In the genomic region with DNA sequence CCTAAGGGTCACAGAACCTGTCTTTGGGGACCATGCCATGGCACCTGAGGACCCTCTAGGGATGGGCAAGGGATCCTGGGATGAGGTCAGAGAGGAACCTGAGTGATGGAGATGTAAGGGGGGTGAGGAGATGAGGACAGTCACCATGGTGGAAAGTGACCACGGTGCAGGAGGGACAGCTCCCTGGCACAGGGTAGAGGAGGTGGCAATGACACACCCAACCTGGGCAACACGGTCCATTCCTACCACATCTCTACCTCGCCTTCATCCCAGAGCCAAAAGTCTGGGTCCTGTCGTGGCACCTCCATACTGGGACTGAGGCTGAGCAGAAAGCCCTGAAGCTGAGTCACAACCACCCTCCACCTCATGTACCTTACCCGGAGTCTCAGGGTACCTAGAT, we compare ENCODE assay signal across 30 mouse cellular contexts. TPM values are rescaled to one million over a fixed set of nuclear protein-coding genes. Genes with fewer than 3 reads are reported as not detected.
DNase-seq lines count a peak whose midpoint lies in the region; ATAC-seq and TF ChIP-seq lines count a peak whose summit lies in the region.
"Had no signal": no experiment of that assay in that cellular context is flagged by ENCODE, and none has a peak within 500 bp of the region (broad histone marks: within the 10 kb centered on the region; RNA-seq: fewer than 3 reads in every experiment).

No protein-coding gene starts in this region.

- no peak for ATAC-seq in heart, embryonic 12.5 days (ENCODE audit: insufficient number of reproducible peaks, low FRiP score)
- no peak for ATAC-seq in heart, embryonic 14.5 days (ENCODE audit: insufficient number of reproducible peaks, insufficient read depth, low FRiP score, low read depth)
- ATAC-seq in heart, embryonic 16.5 days (replicated peaks; ENCODE audit: extremely low read depth, insufficient read depth, low FRiP score): no peak
- ATAC-seq: activated CD4-positive, CD25-positive, alpha-beta regulatory T cell, adult 4 months; forebrain, embryonic 16.5 days; hindbrain, embryonic 16.5 days; liver, embryonic 12.5 days had no signal

- H3K4me1 ChIP-seq in heart, embryonic 12.5 days (replicated peaks): peaks cover 55% of the 10 kb centered on the region
- H3K4me1 ChIP-seq in heart, embryonic 14.5 days (ENCODE audit: control insufficient read depth in 2 of 2, insufficient read depth in 2 of 2, low read length in 2 of 2): peaks cover 37 to 52% of the 10 kb centered on the region in 2 experiments
- H3K4me1 ChIP-seq in heart, embryonic 16.5 days (ENCODE audit: control insufficient read depth, insufficient read depth, low read length): peaks cover 38% of the 10 kb centered on the region
- H3K4me1 ChIP-seq in small intestine, adult 2 months (ENCODE audit: control insufficient read depth, insufficient read depth, insufficient read length, low read length): peaks cover 13% of the 10 kb centered on the region

- TF ChIP-seq POLR2A in small intestine, adult 2 months (IDR thresholded peaks at IDR 0.05; ENCODE audit: low read depth, low read length): no peak

- intact Hi-C loops in heart, postnatal 14 days (cut with DNase I): no loop called here

- peak overlapping the region; percentile 57 for H3K4me3 ChIP-seq in heart, embryonic 12.5 days
- H3K4me3 ChIP-seq in heart, embryonic 14.5 days (ENCODE audit: control insufficient read depth in 1 of 2, insufficient read depth in 1 of 2, low read depth in 1 of 2, low read length in 2 of 2): peak overlapping the region; percentile 62 to 66
- peak overlapping the region; percentile 83 for H3K4me3 ChIP-seq in heart, embryonic 16.5 days (ENCODE audit: low read length)
- peak overlapping the region; percentile 46 for H3K4me3 ChIP-seq in small intestine, adult 2 months (ENCODE audit: low read depth, low read length)
- H3K4me3 ChIP-seq: embryonic facial prominence, embryonic 15.5 days; forebrain, embryonic 10.5 days; hindbrain, embryonic 10.5 days; limb, embryonic 13.5 days; liver, embryonic 12.5 days; neural tube, embryonic 13.5 days had no signal

- peaks cover 2% of the 10 kb centered on the region; the same call in 1 of the 2 replicates for H3K36me3 ChIP-seq in heart, embryonic 12.5 days
- H3K36me3 ChIP-seq in heart, embryonic 14.5 days (ENCODE audit: control insufficient read depth, insufficient read depth, low read length): peaks cover 28% of the 10 kb centered on the region
- no peaks in the 10 kb centered on the region for H3K36me3 ChIP-seq in heart, embryonic 16.5 days (ENCODE audit: control insufficient read depth, insufficient read depth)
- H3K36me3 ChIP-seq in small intestine, adult 2 months (ENCODE audit: control insufficient read depth, insufficient read depth, low read length): no peaks in the 10 kb centered on the region
- H3K36me3 ChIP-seq: embryonic facial prominence, embryonic 15.5 days; forebrain, embryonic 10.5 days; hindbrain, embryonic 10.5 days; limb, embryonic 13.5 days; liver, embryonic 12.5 days; neural tube, embryonic 13.5 days had no signal

- no peak for DNase-seq in heart, postnatal 14 days
- no peak for DNase-seq in cerebellum, postnatal 36 days
- DNase-seq in frontal cortex, adult 2 months (ENCODE audit: extremely low spot score in 1 of 2, low spot score in 1 of 2): no peak
- no peak for DNase-seq in T-cell, adult 2 months (ENCODE audit: low spot score)
- DNase-seq: adrenal gland, adult 8-10 months; cerebellum, adult 18-20 months; kidney, adult 11 months; kidney, postnatal 4 days; lung, adult 18-20 months; midbrain, embryonic 14.5 days; thymus, postnatal 14 days had no signal

- no peak for TF ChIP-seq CTCF in small intestine, adult 2 months (IDR thresholded peaks at IDR 0.05; ENCODE audit: extremely low read depth, insufficient read length, insufficient replicate concordance, low read depth, low read length)

- 48% methylated on average over 5 of the region's 5 CpGs for WGBS in heart, embryonic 12.5 days
- 42% methylated on average over 5 of the region's 5 CpGs for WGBS in heart, embryonic 14.5 days
- 39% methylated on average over 5 of the region's 5 CpGs for WGBS in heart, embryonic 16.5 days
- WGBS in small intestine, adult 2 months: 76% methylated on average over 5 of the region's 5 CpGs

- H3K27ac ChIP-seq in heart, embryonic 12.5 days (ENCODE audit: poor library complexity, severe bottlenecking): peak overlapping the region; percentile 99
- H3K27ac ChIP-seq in heart, embryonic 14.5 days (replicated peaks in 1 of 2; ENCODE audit: control insufficient read depth in 1 of 2, insufficient read depth in 1 of 2, low read depth in 2 of 2, low read length in 2 of 2): peak overlapping the region; percentile 97 to 99
- peak overlapping the region; percentile 91 for H3K27ac ChIP-seq in heart, embryonic 16.5 days (ENCODE audit: low read length)
- peak overlapping the region; percentile 49 for H3K27ac ChIP-seq in small intestine, adult 2 months (ENCODE audit: insufficient read depth, low read depth, low read length)
- H3K27ac ChIP-seq: embryonic facial prominence, embryonic 15.5 days; forebrain, embryonic 10.5 days; hindbrain, embryonic 10.5 days; limb, embryonic 13.5 days; liver, embryonic 12.5 days; neural tube, embryonic 13.5 days had no signal

- H3K4me2 ChIP-seq in heart, embryonic 12.5 days: peak overlapping the region; percentile 89
- H3K4me2 ChIP-seq in heart, embryonic 14.5 days (ENCODE audit: low read length): peak overlapping the region; percentile 93
- peak overlapping the region; percentile 76 for H3K4me2 ChIP-seq in heart, embryonic 16.5 days (ENCODE audit: low read depth, low read length)
- H3K4me2 ChIP-seq: embryonic facial prominence, embryonic 15.5 days; limb, embryonic 13.5 days; liver, embryonic 12.5 days; neural tube, embryonic 13.5 days had no signal

- peak overlapping the region; percentile 87 for H3K9ac ChIP-seq in heart, embryonic 12.5 days
- H3K9ac ChIP-seq in heart, embryonic 14.5 days (ENCODE audit: low read length): peak overlapping the region; percentile 95
- H3K9ac ChIP-seq in heart, embryonic 16.5 days (ENCODE audit: low read length): peak overlapping the region; percentile 98
- H3K9ac ChIP-seq: embryonic facial prominence, embryonic 15.5 days; limb, embryonic 13.5 days; liver, embryonic 12.5 days; neural tube, embryonic 13.5 days had no signal

- no peaks in the 10 kb centered on the region for H3K9me3 ChIP-seq in heart, embryonic 12.5 days (replicated peaks)
- no peaks in the 10 kb centered on the region for H3K9me3 ChIP-seq in heart, embryonic 14.5 days (ENCODE audit: control insufficient read depth, low read length)
- no peaks in the 10 kb centered on the region for H3K9me3 ChIP-seq in heart, embryonic 16.5 days (replicated peaks; ENCODE audit: control insufficient read depth, low read length)
- H3K9me3 ChIP-seq: embryonic facial prominence, embryonic 15.5 days; forebrain, embryonic 10.5 days; hindbrain, embryonic 10.5 days; limb, embryonic 13.5 days; liver, embryonic 12.5 days; neural tube, embryonic 13.5 days had no signal

- no peaks in the 10 kb centered on the region for H3K27me3 ChIP-seq in heart, embryonic 12.5 days (replicated peaks)
- H3K27me3 ChIP-seq in heart, embryonic 14.5 days (ENCODE audit: control insufficient read depth, insufficient read depth, low read length): no peaks in the 10 kb centered on the region
- no peaks in the 10 kb centered on the region for H3K27me3 ChIP-seq in heart, embryonic 16.5 days (ENCODE audit: control insufficient read depth, insufficient read depth, low read length)
- H3K27me3 ChIP-seq in small intestine, adult 2 months (ENCODE audit: control insufficient read depth, insufficient read depth, low read length): peaks cover 6% of the 10 kb centered on the region; the same call in 1 of the 2 replicates

RNA-seq across cellular contexts. Expression of gene Hspb7, which starts 2.3 kb away (rescaled TPM):
- polyA plus RNA-seq in heart, embryonic 12.5 days (2016; fragmentation: Nextera tagmentation; extraction: Ambion mirVana): 186 and 208 TPM in 2 replicates
- total RNA-seq in heart, postnatal 14 days (2021): 100 to 1,000 TPM; 760 to 902 TPM
- 172 and 266 TPM in 2 replicates for polyA plus RNA-seq in heart, embryonic 14.5 days (2014; fragmentation: Nextera tagmentation; extraction: Ambion mirVana)
- polyA plus RNA-seq in heart, embryonic 16.5 days (2015; fragmentation: Nextera tagmentation; extraction: Ambion mirVana): 224 and 293 TPM in 2 replicates
- 4.7 and 5.8 TPM in 2 replicates for polyA plus RNA-seq in small intestine, adult 2 months (2012; rRNA removed)
- 0.32 and 0.40 TPM in 2 replicates for polyA plus RNA-seq in frontal cortex, adult 2 months (2012; rRNA removed)
- total RNA-seq: megakaryocyte-erythroid progenitor cell, adult 5-6 weeks; MEL had no signal
- polyA plus RNA-seq: activated CD4-positive, CD25-positive, alpha-beta regulatory T cell, adult 4 months; forebrain, embryonic 10.5 days; forebrain, embryonic 16.5 days; hindbrain, embryonic 10.5 days; midbrain, embryonic 14.5 days; neural tube, embryonic 13.5 days had no signal

RNA-seq across cellular contexts. Expression of gene Clcnkb, which starts 7.0 kb away (rescaled TPM):
- polyA plus RNA-seq in heart, embryonic 12.5 days (2016; fragmentation: Nextera tagmentation; extraction: Ambion mirVana): 0.78 and 1.2 TPM in 2 replicates
- 1 to 10 TPM in 1 of 2 experiments, under 1 TPM in 1; 0.83 to 1.5 TPM for total RNA-seq in heart, postnatal 14 days (2021)
- polyA plus RNA-seq in heart, embryonic 14.5 days (2014; fragmentation: Nextera tagmentation; extraction: Ambion mirVana): 0.26 and 1.1 TPM in 2 replicates
- polyA plus RNA-seq in heart, embryonic 16.5 days (2015; fragmentation: Nextera tagmentation; extraction: Ambion mirVana): 0.34 and 0.49 TPM in 2 replicates
- not detected in 2 replicates for polyA plus RNA-seq in small intestine, adult 2 months (2012; rRNA removed)
- polyA plus RNA-seq in frontal cortex, adult 2 months (2012; rRNA removed): 0.50 and 0.69 TPM in 2 replicates
- total RNA-seq: adrenal gland, adult 8-10 months; left cerebral cortex, postnatal 14 days; megakaryocyte-erythroid progenitor cell, adult 5-6 weeks; MEL had no signal
- polyA plus RNA-seq: activated CD4-positive, CD25-positive, alpha-beta regulatory T cell, adult 4 months; C2C12; embryonic facial prominence, embryonic 15.5 days; forebrain, embryonic 10.5 days; forebrain, embryonic 16.5 days; hindbrain, embryonic 10.5 days; hindbrain, embryonic 16.5 days; limb, embryonic 13.5 days; liver, embryonic 12.5 days; midbrain, embryonic 14.5 days; neural tube, embryonic 13.5 days had no signal

RNA-seq across cellular contexts. Expression of gene Srarp, which starts 13.1 kb away (rescaled TPM):
- not detected in 2 replicates for polyA plus RNA-seq in heart, embryonic 12.5 days (2016; fragmentation: Nextera tagmentation; extraction: Ambion mirVana)
- total RNA-seq in heart, postnatal 14 days (2021): under 1 TPM; 0.34 to 0.43 TPM
- not detected in 2 replicates for polyA plus RNA-seq in heart, embryonic 14.5 days (2014; fragmentation: Nextera tagmentation; extraction: Ambion mirVana)
- not detected in 2 replicates for polyA plus RNA-seq in heart, embryonic 16.5 days (2015; fragmentation: Nextera tagmentation; extraction: Ambion mirVana)
- polyA plus RNA-seq in small intestine, adult 2 months (2012; rRNA removed): not detected in 2 replicates
- polyA plus RNA-seq in frontal cortex, adult 2 months (2012; rRNA removed): 11.9 and 13.2 TPM in 2 replicates
- total RNA-seq: gastrocnemius, postnatal 4 days; megakaryocyte-erythroid progenitor cell, adult 5-6 weeks; MEL had no signal
- polyA plus RNA-seq: activated CD4-positive, CD25-positive, alpha-beta regulatory T cell, adult 4 months; C2C12; embryonic facial prominence, embryonic 15.5 days; forebrain, embryonic 10.5 days; forebrain, embryonic 16.5 days; hindbrain, embryonic 10.5 days; kidney, embryonic 16.5 days; limb, embryonic 13.5 days; liver, embryonic 12.5 days; neural tube, embryonic 13.5 days had no signal

RNA-seq across cellular contexts. Expression of gene Zbtb17, which starts 21.6 kb away (rescaled TPM):
- 24.9 and 25.3 TPM in 2 replicates for polyA plus RNA-seq in heart, embryonic 12.5 days (2016; fragmentation: Nextera tagmentation; extraction: Ambion mirVana)
- total RNA-seq in heart, postnatal 14 days (2021): 10 to 100 TPM; 20.8 to 21.2 TPM
- polyA plus RNA-seq in heart, embryonic 14.5 days (2014; fragmentation: Nextera tagmentation; extraction: Ambion mirVana): 16.2 and 18.8 TPM in 2 replicates
- 22.2 and 26.1 TPM in 2 replicates for polyA plus RNA-seq in heart, embryonic 16.5 days (2015; fragmentation: Nextera tagmentation; extraction: Ambion mirVana)
- polyA plus RNA-seq in small intestine, adult 2 months (2012; rRNA removed): 26.3 and 47.0 TPM in 2 replicates
- polyA plus RNA-seq in frontal cortex, adult 2 months (2012; rRNA removed): 42.7 and 49.1 TPM in 2 replicates

RNA-seq across cellular contexts. Expression of gene Clcnka, which starts 24.3 kb away (rescaled TPM):
- polyA plus RNA-seq in heart, embryonic 12.5 days (2016; fragmentation: Nextera tagmentation; extraction: Ambion mirVana): 0.06 and 0.15 TPM in 2 replicates
- total RNA-seq in heart, postnatal 14 days (2021): not detected
- not detected in 2 replicates for polyA plus RNA-seq in heart, embryonic 14.5 days (2014; fragmentation: Nextera tagmentation; extraction: Ambion mirVana)
- 0.11 TPM in 1 of 2 replicates, not detected in the other for polyA plus RNA-seq in heart, embryonic 16.5 days (2015; fragmentation: Nextera tagmentation; extraction: Ambion mirVana)
- polyA plus RNA-seq in small intestine, adult 2 months (2012; rRNA removed): 0.04 TPM in 1 of 2 replicates, not detected in the other
- polyA plus RNA-seq in frontal cortex, adult 2 months (2012; rRNA removed): 0.08 and 0.11 TPM in 2 replicates
- total RNA-seq: adrenal gland, adult 8-10 months; left cerebral cortex, postnatal 14 days; megakaryocyte-erythroid progenitor cell, adult 5-6 weeks; MEL had no signal
- polyA plus RNA-seq: activated CD4-positive, CD25-positive, alpha-beta regulatory T cell, adult 4 months; C2C12; forebrain, embryonic 16.5 days; liver, embryonic 12.5 days; neural tube, embryonic 13.5 days had no signal

Comparison
In these comparisons a context has a peak if more than half of its experiments do, and no peak if none do; other contexts are left out.
1. H3K27ac ChIP-seq: peak in every context shown above with its lines; median percentile 99 in heart, embryonic 12.5 days; 98 in heart, embryonic 14.5 days; 91 in heart, embryonic 16.5 days; 49 in small intestine, adult 2 months.
2. RNA of gene Hspb7, which starts 2.3 kb away (polyA plus RNA-seq): 224 to 293 TPM in heart, embryonic 16.5 days, 172 to 266 TPM in heart, embryonic 14.5 days and 186 to 208 TPM in heart, embryonic 12.5 days; 4.7 to 5.8 TPM in small intestine, adult 2 months and 0.32 to 0.40 TPM in frontal cortex, adult 2 months; every median in the first group is over 10 times any median in the second.
3. RNA of gene Srarp, which starts 13.1 kb away (polyA plus RNA-seq): 11.9 to 13.2 TPM in frontal cortex, adult 2 months; not detected in small intestine, adult 2 months, not detected in heart, embryonic 12.5 days, not detected in heart, embryonic 14.5 days and not detected in heart, embryonic 16.5 days; every median in the first group is over 10 times any median in the second.
4. Peak in every context shown above with its lines, with median percentiles within 50 percentile points of each other: H3K4me2 ChIP-seq, H3K4me3 ChIP-seq and H3K9ac ChIP-seq.